Mouse (Mus musculus) fat pad, adult 2 months (tissue): ENCODE data around the gene Iqcd.

Experiments
- DNase-seq: peaks from one replicate; pipeline ENCODE4 v3.0.0-alpha.2; 2011; ENCODE audit warnings: low read depth, low spot score; ENCODE audit errors: extremely low read depth

Iqcd gene

DNA sequence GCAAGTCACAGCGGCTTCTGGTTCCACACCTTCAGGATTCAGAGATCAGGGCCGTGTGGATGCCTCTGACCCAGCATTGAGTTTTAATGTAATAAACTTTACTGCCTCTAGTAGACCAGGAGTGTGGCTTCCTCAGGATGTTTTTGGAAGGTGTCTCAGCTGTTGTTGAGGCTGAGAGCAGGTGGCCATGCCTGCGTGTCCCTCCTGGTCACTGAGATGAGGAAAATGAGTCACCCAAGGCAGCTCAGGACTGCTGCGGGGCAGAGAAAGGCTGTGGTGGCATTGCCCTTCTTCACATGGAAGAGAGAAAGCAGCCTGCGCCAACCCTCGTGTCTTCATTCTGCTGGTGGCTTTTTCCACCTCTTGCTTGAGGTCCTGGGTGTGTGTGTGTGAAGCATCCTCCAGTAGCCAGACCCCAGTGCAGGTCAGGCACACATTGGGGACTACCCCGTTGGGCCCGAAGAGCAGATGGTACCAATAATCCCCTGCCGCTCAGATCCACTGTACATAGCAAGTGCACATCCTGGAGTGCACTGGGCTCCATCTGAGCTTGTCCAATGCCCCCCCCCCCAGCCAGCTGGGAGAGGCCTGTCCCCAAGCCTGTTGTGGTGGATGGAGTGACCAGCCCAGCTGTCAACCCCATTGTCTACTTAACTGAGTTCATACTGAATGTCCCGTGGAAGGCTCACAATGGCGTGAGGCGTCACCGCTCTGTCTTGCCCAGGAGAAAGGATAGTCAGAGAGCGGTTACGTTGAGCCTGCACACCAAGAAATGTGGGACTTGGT is 38.9 kb downstream of the Iqcd start:
- DNase-seq = no peak

DNA sequence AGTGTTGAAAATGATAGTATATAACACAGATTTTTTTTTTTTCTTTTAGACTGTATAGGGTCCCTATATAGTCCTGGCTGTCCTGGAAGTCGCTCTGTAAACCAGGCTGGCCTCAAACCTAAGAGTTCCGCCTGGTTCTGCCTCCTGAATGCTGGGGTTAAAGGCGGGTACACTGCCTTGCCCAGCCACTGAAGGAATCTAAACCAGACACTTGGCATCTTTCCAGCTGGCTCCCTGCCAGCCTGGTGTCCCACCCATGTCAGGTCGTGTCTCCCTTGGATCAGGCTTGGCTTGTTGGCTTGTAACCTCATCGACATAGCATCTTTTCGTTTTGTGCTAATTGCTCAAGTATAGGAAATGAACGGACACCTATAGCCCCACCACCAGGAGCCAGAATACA is 39.8 kb downstream of the Iqcd start:
- no peak for DNase-seq

DNA sequence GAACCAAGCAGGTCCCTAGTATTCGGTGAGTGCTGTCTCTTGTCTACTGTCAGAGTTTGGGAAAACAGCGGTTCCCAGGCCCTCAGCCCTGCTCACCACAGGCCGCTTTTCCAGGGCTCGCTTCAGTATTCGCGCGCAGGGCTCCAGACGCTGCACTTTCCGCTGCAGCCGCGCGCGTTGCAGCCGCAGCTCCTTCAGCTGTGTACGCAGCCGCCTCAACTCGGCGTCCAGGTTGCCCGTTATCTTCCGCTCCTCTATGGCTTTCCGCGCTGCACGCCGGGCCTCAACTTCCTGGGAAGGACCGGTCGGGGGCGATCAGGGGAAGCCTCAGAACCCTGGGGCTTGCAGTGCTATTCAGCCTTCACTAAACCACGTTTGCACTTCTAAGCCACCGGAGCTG is 42.3 kb downstream of the Iqcd start:
- DNase-seq = no peak

DNA sequence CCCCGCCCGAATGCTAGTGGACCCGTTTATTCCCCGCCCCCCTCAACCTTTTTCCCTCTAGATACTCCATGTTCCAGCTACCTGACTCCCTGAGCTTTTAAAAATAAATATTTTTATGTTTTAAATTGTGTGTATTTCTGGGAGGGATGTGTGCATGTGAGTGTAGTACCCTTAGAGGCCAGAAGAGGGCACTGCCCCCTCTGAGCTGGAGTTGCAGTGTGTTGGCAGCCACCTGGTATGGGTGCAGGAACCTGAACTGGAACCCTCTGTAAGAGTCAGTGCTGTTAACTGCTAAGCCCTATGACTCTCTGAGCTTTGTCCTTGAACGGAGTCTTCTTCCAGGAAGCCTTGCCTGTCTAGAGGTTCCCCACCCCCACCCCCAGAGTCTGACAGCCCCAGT is 43.1 kb downstream of the Iqcd start:
- no peak for DNase-seq

DNA sequence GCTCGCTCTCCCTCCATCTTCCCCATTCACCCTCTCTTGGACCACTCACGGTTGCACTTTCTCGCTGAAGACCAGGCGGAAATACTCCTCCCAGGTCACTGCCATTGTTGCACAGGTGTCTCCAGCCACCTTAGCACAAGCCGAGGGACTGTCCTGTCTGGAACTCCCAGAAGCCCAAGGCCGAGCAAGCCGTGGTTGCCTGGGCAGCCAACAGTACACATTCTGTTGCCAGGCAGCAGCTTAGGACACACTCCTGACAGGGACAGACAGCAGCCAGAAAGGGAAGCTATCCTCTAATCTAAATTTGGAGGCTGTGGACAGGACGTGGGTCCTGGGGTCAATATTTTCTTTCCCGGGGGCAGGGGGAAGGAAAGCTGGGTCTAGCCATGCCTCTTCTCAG is 45.3 kb downstream of the Iqcd start, which contains the start of gene Cfap73:
Cfap73 (minus strand) TSS at position 105 of the 400 bp plus-strand sequence.
- DNase-seq = no peak

DNA sequence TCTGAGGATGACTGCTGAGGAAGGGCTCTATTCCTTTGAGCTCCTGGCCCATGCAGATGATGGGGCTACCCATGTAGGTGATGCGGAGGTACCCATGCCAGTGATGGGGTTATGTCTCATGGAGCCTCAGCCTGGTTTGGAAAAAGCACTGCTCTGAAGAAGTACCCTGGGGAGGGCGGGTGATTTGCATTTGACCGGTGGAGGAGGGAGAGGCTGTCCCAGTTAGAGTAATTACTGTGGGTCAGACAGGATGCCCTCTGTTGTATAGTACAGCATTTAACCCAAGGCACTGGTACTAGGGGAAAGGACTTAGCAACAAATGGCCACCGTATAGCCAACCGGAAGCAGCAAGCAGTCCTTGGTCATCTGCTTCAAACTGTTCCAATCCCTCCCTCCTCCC is 46.0 kb downstream of the Iqcd start:
- no peak for DNase-seq

DNA sequence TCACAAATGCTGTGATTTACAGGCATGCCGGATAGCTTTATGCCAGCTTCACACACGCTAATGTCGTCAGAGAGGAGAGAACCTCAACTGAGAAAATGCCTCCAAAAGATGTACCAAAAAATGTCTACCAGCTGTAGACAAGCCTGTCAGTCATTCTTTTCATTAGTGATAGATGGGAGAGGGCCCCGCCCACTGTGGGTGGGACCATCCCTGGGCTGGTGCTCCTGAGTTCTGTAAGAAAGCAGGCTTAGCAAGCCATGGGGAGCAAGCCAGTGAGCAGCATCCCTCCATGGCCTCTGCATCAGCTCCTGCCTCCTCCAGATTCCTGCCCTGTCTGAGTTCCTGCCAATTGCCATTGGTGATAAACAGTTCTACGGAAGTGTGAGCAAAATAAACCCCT is 46.8 kb downstream of the Iqcd start:
- no peak for DNase-seq

DNA sequence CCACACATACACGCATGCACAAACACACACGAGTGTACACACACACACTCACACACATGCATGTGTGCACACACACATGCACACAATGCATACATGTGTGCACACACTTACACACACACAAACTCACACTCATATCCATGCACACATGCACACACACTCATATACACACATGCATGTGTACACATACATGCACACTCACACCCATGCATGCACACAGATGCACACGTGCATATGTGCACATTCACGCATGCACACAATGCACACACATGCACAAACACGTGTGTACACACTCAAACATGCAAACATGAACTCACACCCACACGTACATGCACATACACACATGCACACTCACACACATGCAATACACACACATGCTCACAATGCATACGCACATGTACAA is 51.3 kb downstream of the Iqcd start:
- DNase-seq = no peak

DNA sequence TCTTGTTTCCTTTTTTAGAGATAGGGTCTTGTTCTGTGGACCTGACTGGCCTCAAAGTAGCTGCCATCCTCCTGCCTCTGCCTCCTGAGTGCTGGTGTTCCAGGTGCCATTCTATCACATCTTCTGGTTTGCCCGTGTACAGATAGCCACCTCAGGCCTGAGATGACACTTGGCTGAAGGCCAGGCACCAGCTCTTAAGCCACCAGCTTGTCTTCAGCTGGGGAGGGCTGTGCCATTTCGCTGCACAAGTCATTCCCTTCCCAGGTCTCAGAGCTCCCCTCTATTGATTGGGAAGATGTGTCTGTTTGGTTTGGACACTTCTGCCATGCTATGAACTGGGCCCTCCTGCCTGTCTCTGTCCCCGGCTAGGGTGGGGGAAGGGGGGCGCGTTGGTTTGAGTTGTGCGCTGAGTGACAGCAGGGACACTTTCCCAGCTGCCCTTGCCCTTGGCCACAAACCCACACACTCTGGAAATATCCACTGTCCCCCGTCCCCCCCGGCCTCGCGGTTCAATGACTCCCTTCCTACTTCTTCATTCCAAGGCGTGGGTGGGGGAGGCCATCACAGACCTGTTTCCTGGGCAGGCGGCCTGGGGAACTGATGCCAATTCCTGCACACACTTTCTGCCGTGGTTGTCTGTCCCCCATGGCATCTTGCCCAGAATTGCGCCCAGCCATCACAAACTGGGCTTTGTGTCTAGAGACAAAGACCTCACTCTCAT is 54.7 kb downstream of the Iqcd start:
- peak; percentile 37 for DNase-seq

DNA sequence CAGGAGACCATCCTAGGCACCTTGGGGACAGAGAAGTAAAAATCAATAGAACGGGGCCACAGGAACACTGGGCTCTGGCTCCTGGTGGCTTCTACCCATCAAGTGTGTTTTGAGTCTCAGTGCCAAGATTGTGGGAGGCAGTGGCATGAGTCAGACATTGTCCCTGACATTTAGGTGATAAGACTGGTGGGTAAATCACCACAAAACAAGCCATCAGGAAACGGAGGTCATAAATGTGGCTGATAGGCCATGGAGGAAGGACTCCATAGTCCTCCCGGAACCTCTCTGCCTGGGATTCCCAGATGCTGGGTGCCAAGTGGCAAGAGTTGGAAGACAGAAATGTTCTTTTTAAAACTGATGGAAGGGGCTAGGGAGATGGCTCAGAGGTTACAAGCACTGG is 55.4 kb downstream of the Iqcd start:
- no peak for DNase-seq

DNA sequence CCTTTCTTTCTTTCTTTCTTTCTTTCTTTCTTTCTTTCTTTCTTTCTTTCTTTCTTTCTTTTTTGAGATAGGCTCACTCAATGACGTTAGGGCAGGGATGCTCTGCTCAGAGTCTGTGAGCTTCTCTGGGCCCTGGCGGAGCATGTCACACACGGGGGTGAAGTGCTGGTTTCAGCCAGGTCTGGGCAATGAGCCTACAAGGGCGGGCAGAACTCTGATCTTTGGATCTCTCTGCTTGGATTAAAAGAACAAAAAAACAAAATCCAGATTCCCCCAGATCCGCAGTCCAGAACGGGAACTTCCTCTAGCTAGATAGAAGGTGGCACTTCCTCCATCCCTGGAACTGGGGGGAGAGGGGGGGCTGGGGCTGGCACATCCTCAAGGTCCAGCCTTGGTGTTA is 57.0 kb downstream of the Iqcd start:
- no peak for DNase-seq

DNA sequence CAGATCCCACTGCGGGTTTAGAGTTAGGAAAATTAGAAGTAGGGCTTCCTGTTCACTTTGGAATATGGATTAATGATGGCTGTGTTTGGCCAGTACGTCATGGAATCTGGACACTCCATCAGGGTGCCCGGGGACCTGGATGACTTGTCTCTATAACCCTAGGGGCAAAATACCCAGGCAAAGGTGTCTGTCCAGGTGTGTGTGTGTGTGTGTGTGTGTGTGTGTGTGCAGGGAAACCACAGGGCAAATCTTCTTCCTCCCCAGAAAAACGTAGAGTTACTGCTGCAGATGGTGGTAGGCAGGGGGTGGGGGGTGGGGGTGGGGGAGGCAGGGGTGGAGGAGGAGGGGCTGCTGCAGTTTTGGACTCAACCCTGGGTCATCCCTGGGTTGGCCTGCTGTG is 58.5 kb downstream of the Iqcd start:
- no peak for DNase-seq

DNA sequence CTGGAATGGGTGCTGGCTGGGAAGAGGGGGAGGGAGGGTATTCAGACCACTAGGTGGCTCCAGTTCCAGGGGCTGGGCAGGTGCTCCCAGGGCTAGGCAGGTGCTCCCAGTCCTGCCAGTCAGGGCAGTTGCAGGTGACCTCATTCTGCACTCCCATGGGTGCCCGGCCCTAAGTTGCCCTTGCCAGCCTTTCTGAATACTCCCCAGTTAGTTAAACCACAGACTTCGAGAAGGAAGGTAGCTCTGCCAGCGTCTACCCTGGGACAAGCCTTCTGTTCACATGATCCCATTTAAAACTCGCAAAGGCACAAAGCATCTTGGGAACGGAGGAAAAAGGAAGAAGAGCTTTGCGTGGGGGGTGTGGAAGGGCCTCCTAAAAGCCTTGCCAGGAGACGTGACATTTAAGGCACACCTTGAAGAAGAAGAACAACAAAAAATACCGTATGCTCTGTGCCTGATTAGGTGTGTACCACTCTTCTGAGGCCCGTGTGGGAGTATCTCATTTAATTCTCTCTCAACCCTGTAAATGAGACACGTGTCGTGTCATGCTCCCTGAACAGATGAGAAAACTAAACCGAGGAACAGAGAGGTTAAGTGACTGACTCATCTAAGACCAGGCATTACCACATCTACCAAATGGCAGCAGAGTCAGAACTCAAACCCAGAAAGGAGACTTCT is 59.1 kb downstream of the Iqcd start:
- DNase-seq = no peak

DNA sequence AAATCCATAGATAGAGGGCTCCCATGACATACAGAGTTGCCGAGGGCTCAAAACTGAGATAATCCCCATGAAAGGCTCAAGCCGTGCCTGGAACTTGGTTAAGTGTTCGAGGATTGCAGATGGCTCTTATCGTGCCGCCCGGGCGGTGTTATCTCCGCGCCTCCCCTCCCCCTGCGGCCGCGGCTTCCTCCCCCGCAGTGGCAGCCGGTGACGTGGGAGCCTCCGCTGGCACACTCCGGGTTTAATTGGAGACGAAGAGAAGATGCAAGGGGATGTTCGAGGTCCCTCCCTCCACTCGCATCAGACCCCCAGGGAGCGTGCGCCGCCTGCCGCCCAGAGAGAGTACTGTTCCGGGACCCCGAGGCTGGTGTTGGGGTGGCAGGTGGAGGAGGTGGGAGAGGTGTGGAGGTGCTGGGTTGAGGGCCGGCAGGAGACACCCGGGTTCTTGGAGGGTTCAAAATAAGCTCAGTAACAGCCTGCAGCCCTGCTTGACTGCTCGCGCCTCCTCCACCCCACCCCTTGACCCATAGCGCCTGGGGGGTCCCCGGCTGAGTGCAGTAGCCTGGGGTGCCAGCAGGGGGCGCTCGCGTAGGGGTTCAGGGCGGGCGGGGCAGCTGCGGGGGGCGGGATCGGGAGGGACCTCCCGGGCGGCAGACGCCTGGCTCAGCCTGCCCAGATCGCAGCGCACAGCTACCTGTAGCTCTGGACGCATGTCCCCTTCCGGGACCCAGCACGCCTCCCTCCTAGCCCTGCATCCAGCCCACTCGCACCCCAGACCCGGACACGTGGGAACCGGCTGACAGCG is 60.0 kb downstream of the Iqcd start, which contains the start of gene Rasal1:
Rasal1 (plus strand) TSS at position 244 of the 805 bp plus-strand sequence.
- no peak for DNase-seq

DNA sequence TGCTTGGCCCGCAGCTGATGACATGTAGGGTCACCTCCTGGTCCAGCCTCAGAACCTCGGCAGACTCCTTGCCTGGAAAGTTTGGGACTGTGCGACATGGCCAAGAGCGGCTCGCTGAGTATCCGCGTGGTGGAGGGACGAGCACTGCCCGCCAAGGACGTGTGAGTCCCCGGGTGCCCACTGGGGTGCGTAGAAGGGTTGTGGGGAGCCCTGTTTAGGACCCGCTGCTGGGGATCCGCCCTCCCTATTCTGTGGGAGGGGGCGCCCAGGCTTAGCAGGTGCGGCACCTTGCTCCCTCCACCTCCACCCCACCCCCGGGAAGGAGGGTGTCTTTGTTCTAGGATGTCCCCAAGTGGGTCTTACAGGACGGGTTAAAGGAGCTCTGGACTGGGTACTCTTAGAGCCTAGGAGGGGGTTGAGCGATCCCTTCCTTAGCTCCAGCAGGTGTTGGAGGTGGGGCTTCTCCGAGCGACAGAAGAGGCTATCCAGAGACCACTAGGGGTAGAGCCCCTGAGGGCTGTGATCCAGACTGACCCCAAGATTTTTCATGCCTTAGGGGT is 60.6 kb downstream of the Iqcd start:
- no peak for DNase-seq

DNA sequence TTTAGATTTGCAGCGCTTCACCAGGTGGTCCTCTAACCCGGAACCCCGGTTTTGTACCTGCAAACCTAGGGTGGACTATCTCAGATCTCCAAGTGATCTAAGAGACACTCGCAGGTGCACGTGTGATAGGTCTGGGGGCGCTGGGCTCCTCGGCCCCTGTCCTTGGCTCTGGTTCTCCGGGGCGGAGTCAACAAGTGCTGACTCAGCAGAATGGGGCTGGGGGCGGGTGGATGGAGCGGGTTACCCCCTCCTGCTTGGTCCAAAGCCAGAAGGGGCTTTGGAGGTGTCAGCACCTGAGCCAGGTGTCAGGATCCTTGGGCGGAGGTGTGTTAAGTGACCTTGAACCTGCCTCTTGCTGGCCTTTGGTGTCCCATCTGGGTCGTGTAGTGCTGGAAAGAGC is 61.1 kb downstream of the Iqcd start:
- DNase-seq = no peak

DNA sequence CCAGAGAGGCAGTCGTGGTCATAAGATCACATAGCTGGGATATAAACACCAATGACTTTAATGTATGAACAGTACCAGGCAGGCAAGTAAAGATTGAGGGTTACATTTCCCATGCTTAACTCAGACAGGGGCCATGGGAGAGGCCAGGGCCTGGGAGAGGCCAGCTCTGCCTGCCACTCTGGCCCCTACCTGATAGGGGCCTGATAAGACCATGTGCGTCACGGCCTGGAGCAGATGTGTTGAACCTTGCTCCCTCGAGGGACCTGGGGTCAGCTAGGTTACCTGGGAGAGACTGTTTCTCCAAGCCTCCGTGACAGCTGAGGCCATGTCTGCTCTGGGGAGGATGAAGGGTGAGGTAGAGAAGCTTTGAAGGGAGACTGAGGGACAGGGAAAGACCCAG is 62.4 kb downstream of the Iqcd start:
- no peak for DNase-seq

DNA sequence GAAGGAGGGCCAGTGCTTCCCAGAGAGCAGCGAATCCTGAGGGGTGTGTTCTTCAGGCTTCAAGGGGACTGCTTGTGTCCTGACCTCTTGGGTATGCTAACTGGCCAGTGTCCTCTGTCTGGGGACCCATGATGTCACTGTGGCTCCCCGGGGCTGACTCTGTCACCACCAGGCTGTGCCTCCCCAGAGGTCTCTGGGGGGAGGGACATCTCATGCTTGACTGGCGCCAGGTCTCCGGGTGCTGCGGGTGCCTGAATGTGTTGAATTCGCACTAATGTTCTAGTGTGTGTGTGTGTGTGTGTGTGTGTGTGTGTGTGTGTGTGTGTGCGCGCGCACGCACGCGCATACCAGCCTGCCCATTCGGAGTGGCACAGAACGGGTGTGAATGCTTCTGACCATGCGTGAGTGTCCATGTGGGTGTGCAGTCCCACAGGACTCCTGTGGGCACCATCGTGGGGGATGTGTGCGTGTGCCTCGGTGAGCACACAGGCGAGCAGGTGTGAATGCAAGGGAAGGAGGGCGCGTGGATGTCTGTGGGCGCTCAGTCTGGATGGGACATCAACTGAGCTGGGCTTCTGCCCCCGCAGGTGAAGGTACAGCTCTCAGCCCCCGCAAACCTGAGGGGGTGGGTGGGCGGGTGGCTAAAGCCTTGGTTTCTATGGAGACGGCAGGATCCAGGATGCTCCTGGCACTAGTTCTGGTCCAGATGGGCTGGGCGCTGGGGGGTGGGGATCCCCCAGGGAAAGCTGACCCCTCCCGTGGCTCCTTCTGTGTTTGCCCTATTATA is 64.3 kb downstream of the Iqcd start:
- DNase-seq = no peak

DNA sequence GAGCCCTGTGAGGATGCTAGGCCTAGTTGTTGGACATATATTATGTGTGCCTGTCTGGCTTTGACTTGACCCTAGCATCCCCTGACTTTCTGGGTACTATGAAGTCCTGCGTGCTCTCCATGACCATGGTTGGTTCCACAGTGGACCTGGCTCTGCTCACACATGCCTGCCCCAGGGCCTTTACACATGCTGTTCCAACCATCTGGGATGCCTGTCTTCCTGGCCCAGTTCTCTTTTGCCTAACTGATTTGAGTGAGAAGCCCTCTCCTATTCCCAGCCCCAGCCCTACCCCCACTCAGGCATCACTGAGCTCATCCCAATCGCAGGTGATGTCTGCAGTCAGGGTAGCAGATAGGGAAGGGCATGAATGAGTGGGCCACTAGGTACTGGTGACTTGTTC is 65.1 kb downstream of the Iqcd start:
- no peak for DNase-seq

DNA sequence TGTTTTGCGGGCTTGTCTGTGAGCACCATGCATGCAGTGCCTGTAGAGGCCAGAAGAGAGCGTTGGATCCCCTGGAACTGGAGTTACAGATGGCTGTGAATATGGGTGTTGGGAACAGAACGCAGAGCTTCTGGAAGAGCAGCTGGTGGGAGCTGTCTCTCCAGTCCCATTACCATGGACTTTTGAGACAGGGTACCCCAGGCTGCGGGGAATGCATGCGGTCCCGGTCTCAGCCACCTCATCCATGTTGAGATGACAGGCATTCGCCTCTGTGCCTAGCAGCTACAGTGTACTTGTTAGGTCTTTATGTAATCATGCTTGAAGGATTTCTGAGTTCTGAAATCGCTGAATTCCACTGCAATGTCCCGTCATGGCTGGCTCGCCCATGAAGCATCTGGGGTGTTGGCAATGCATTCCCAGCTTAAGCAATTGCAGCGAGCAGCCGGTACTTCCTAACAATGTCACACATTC is 67.5 kb downstream of the Iqcd start:
- no peak for DNase-seq
